Mouse (Mus musculus) stomach, postnatal 0 days (tissue): ENCODE measurements around the gene Plpp4. TPM values are rescaled to one million over a fixed set of nuclear protein-coding genes. Genes with fewer than 3 reads are reported as not detected.

Source experiments
- ATAC-seq: fragments of 200-750 bp; cut with Nextera tagmentation; 2 replicates; pipeline ENCODE4 v1.8.0; 2017; ENCODE audit not compliant: low FRiP score, low TSS enrichment
- DNase-seq: peaks from one replicate; pipeline ENCODE4 v3.0.0-alpha.2; 2016; ENCODE audit warnings: low spot score
- H3K27ac ChIP-seq: fragments of 300-500 bp; sonication (generic); replicated peaks from 2 replicates; pipeline ENCODE4 v1.5.1; 2014; ENCODE audit warnings: mild to moderate bottlenecking, control low read depth
- H3K27me3 ChIP-seq: fragments of 300-500 bp; sonication (generic); 2 replicates; pipeline ENCODE4 v1.6.1; 2014; ENCODE audit warnings: low read length; ENCODE audit not compliant: control insufficient read depth, insufficient read depth
- H3K36me3 ChIP-seq: fragments of 300-500 bp; sonication (generic); 2 replicates; pipeline ENCODE4 v1.6.1; 2014; ENCODE audit warnings: low read length, mixed read lengths; ENCODE audit not compliant: control insufficient read depth, insufficient read depth
- H3K4me1 ChIP-seq: fragments of 300-500 bp; sonication (generic); replicated peaks from 2 replicates; pipeline ENCODE4 v1.6.1; 2014; ENCODE audit warnings: antibody characterized with exemption; ENCODE audit not compliant: control insufficient read depth, insufficient read depth
- H3K4me2 ChIP-seq: fragments of 300-500 bp; sonication (generic); replicated peaks from 2 replicates; pipeline ENCODE4 v1.6.1; 2014; ENCODE audit warnings: low read depth, mild to moderate bottlenecking, control low read depth, moderate library complexity
- H3K4me3 ChIP-seq: fragments of 300-500 bp; sonication (generic); 2 replicates; pipeline ENCODE4 v1.5.1; 2014; ENCODE audit warnings: low read depth, low read length, control low read depth
- H3K9ac ChIP-seq: fragments of 300-500 bp; sonication (generic); 2 replicates; pipeline ENCODE4 v1.6.1; 2014; ENCODE audit warnings: mild to moderate bottlenecking, low read length, control low read depth, mixed read lengths
- H3K9me3 ChIP-seq: fragments of 300-500 bp; sonication (generic); 2 replicates; pipeline ENCODE4 v1.6.1; 2016; ENCODE audit warnings: low read length; ENCODE audit not compliant: control insufficient read depth
- CTCF ChIP-seq: IDR thresholded peaks from 2 replicates; pipeline ENCODE4 v1.5.1; 2016; ENCODE audit warnings: antibody characterized with exemption, low read depth, mild to moderate bottlenecking, moderate library complexity
- EP300 ChIP-seq: optimal IDR thresholded peaks from 2 replicates; pipeline ENCODE3; 2016; ENCODE audit warnings: antibody characterized with exemption
- WGBS: fragments of 180-500 bp; shearing (Covaris S2); extraction: QIAGEN DNeasy Blood & Tissue Kit; methylation state at CpG from one replicate; pipeline ENCODE4 v1.1.7; 2014; 5-methylcytosine and 5-hydroxymethylcytosine counted together
- polyA plus RNA-seq: library from polyadenylated mRNA; unstranded; fragments of >200 nt; fragmentation: Nextera tagmentation; extraction: Ambion mirVana; gene quantifications from 2 replicates; pipeline ENCODE4 v1.2.1, GENCODE M21; 2015

Plpp4 gene
- polyA plus RNA-seq, 1 experiment from 2014 or later: 0.99 TPM

- 21% methylated on average over 13 of the region's 13 CpGs for WGBS
- DNase-seq: no peak
- H3K4me1 ChIP-seq: no peaks in the 10 kb centered on the region; the same call in 1 of the 2 replicates
- peak overlapping the region; percentile 41; the same call in 1 of the 2 replicates for H3K4me3 ChIP-seq
- H3K27ac ChIP-seq: no peak overlapping the region
- TF ChIP-seq EP300: no peak
- no peak for TF ChIP-seq CTCF
- no peak overlapping the region for H3K9ac ChIP-seq
- ATAC-seq: no peak
- H3K27me3 ChIP-seq: peaks cover 7% of the 10 kb centered on the region; the same call in 1 of the 2 replicates
- peak overlapping the region; percentile 75 for H3K4me2 ChIP-seq
- H3K36me3 ChIP-seq: no peaks in the 10 kb centered on the region
- H3K9me3 ChIP-seq: no peaks in the 10 kb centered on the region
These were observed 665 bp downstream of the Plpp4 start for GRCm38 (mm10) chr7:129257374-129258018.

GRCm38 (mm10) chr7:129258331-129258730 is 1.5 kb downstream of the Plpp4 start:
- TF ChIP-seq EP300 (no peak), CTCF (no peak)
- Histone ChIP-seq H3K4me1 (no peaks in the 10 kb centered on the region; the same call in 1 of the 2 replicates), H3K27me3 (peaks cover 7% of the 10 kb centered on the region; the same call in 1 of the 2 replicates), H3K36me3 (no peaks in the 10 kb centered on the region), H3K4me2 (no peak overlapping the region), H3K9ac (no peak overlapping the region), H3K4me3 (no peak overlapping the region), H3K27ac (no peak overlapping the region), H3K9me3 (no peaks in the 10 kb centered on the region)
- 77% methylated on average over 7 of the region's 7 CpGs for WGBS
- DNase-seq (no peak), ATAC-seq (no peak)

- Histone ChIP-seq H3K36me3 (no peaks in the 10 kb centered on the region), H3K4me2 (no peak overlapping the region), H3K27ac (no peak overlapping the region), H3K9ac (no peak overlapping the region), H3K4me1 (no peaks in the 10 kb centered on the region; the same call in 1 of the 2 replicates), H3K9me3 (no peaks in the 10 kb centered on the region), H3K27me3 (peaks cover 7% of the 10 kb centered on the region; the same call in 1 of the 2 replicates), H3K4me3 (no peak overlapping the region)
- TF ChIP-seq CTCF: no peak
- TF ChIP-seq EP300: no peak
- ATAC-seq (no peak), DNase-seq (no peak)
- WGBS: 76% methylated on average over 6 of the region's 6 CpGs
These were observed 2.4 kb downstream of the Plpp4 start for GRCm38 (mm10) chr7:129259195-129259594.

- Histone ChIP-seq H3K9ac (no peak overlapping the region), H3K27me3 (no peaks in the 10 kb centered on the region), H3K36me3 (no peaks in the 10 kb centered on the region), H3K4me2 (no peak overlapping the region), H3K4me1 (no peaks in the 10 kb centered on the region), H3K4me3 (no peak overlapping the region), H3K27ac (no peak overlapping the region), H3K9me3 (no peaks in the 10 kb centered on the region)
- DNase-seq (no peak), ATAC-seq (no peak)
- TF ChIP-seq CTCF: no peak
- no peak for TF ChIP-seq EP300
- WGBS: 89% methylated on average over 4 of the region's 4 CpGs
These were observed 17.0 kb downstream of the Plpp4 start for GRCm38 (mm10) chr7:129273867-129274266.

GRCm38 (mm10) chr7:129274726-129275125 is 17.9 kb downstream of the Plpp4 start:
- H3K36me3 ChIP-seq: no peaks in the 10 kb centered on the region
- no peak for TF ChIP-seq EP300
- TF ChIP-seq CTCF: no peak
- ATAC-seq (no peak), DNase-seq (no peak)
- no peaks in the 10 kb centered on the region for H3K9me3 ChIP-seq
- no peaks in the 10 kb centered on the region for H3K4me1 ChIP-seq
- no peak overlapping the region for H3K9ac ChIP-seq
- H3K27me3 ChIP-seq: no peaks in the 10 kb centered on the region
- no peak overlapping the region for H3K4me3 ChIP-seq
- 89% methylated on average over 5 of the region's 5 CpGs for WGBS
- no peak overlapping the region for H3K27ac ChIP-seq
- no peak overlapping the region for H3K4me2 ChIP-seq

- Histone ChIP-seq H3K27ac (no peak overlapping the region), H3K27me3 (no peaks in the 10 kb centered on the region), H3K4me3 (no peak overlapping the region), H3K36me3 (no peaks in the 10 kb centered on the region), H3K4me2 (no peak overlapping the region), H3K4me1 (no peaks in the 10 kb centered on the region), H3K9ac (no peak overlapping the region), H3K9me3 (no peaks in the 10 kb centered on the region)
- 88% methylated on average over 5 of the region's 5 CpGs for WGBS
- TF ChIP-seq EP300 (no peak), CTCF (no peak)
- DNase-seq (no peak), ATAC-seq (no peak)
These were observed 20.9 kb downstream of the Plpp4 start for GRCm38 (mm10) chr7:129277751-129278150.
